Mouse (Mus musculus): ENCODE data around the gene Tfap2e. TPM values are rescaled to one million over a fixed set of nuclear protein-coding genes. Genes with fewer than 3 reads are reported as not detected.

The Tfap2e gene
- polyA plus RNA-seq, 1 experiment from 2014 or later, result 0.75 TPM

DNA sequence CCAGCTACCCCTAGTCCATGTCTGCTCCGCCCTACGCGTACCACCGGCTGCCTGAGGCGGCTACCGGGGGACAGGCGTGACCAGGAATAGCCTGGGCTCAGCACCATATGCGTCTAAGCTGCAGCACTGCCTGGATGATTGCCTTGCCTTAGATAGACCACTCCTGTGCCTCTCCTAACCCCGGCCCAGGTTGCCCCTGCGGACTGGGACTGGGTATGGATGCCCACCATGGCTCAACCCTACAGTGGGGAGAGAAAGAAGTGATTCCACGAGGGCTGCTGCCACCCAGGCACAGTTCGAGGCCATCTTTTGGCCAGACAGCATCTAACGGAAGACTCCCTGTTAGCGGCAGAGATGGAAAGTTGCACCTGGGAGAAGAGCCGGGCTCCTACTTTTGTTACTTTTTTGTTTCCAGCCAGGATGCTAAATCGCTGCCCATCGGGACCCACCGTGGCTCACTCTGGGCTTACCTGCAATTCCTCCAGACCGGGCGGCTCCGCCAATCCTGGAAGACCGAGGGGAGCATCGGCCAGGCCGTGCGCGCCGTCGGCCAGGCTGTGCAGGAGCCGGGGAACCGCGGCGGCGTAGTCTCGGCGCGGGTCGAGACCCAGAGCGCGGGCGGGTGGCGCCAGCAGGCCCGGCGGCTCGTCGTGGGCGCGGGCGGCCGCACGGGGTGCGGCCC lies 1.2 kb downstream of the Tfap2e start:
- no peak overlapping the region for H3K27ac ChIP-seq (ENCODE audit: low read length)
- ATAC-seq, result no peak
- peaks cover 10% of the 10 kb centered on the region for H3K4me1 ChIP-seq (replicated peaks; ENCODE audit: control insufficient read depth, insufficient read depth, low read length)
- 2% methylated on average over 50 of the region's 51 CpGs for WGBS
- no peak overlapping the region for H3K9ac ChIP-seq (replicated peaks; ENCODE audit: low read depth, low read length)
- H3K36me3 ChIP-seq (ENCODE audit: control insufficient read depth, insufficient read depth), result no peaks in the 10 kb centered on the region
- H3K27me3 ChIP-seq (replicated peaks; ENCODE audit: control insufficient read depth, insufficient read depth, low read length), result peaks cover 75% of the 10 kb centered on the region
- no peaks in the 10 kb centered on the region for H3K9me3 ChIP-seq (ENCODE audit: control insufficient read depth, low read length)
- 0 out of 2 replicates have a peak overlapping the region, but pooled peaks have one; percentile 6 for H3K4me2 ChIP-seq (ENCODE audit: low read length)
- H3K4me3 ChIP-seq (replicated peaks; ENCODE audit: low read length), result peak overlapping the region; percentile 23

DNA sequence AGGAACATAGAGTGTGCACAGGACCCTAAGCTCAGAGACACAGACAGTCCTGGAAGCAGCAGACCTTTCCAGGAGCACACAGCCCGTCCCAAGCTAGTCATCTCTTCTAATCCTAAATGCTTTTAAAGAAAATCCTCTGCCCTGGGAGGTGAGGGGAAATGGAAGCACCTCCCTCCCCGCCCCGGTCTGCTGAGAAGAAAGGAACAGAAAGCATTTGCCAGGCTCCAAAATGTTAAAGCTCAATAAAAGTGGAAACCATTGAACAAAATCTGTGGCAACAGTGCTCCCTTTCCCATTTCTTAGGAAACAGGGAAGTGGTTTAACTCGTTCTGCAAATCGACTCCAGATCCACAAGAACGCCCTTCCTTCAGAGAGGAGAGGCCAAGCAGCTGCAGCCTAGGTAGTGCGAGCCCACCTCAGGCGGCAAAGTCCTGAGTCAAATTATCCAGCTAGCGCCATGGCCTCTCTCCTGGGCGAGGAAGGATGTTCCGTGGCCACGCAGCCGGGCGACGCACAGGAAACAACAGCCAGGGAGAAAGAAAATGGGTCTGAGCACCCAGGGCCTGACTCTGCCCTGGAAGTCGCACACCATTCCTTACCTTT lies 1.9 kb downstream of the Tfap2e start:
- Histone ChIP-seq H3K27ac (ENCODE audit: low read length) (no peak overlapping the region), H3K9ac (replicated peaks; ENCODE audit: low read depth, low read length) (no peak overlapping the region), H3K36me3 (ENCODE audit: control insufficient read depth, insufficient read depth) (no peaks in the 10 kb centered on the region), H3K9me3 (ENCODE audit: control insufficient read depth, low read length) (no peaks in the 10 kb centered on the region), H3K4me2 (ENCODE audit: low read length) (no peak overlapping the region), H3K4me3 (replicated peaks; ENCODE audit: low read length) (no peak overlapping the region), H3K27me3 (replicated peaks; ENCODE audit: control insufficient read depth, insufficient read depth, low read length) (peaks cover 75% of the 10 kb centered on the region), H3K4me1 (replicated peaks; ENCODE audit: control insufficient read depth, insufficient read depth, low read length) (peaks cover 10% of the 10 kb centered on the region)
- WGBS, result 2% methylated on average over 16 of the region's 16 CpGs
- no peak for ATAC-seq

- no peak overlapping the region for H3K27ac ChIP-seq (ENCODE audit: low read length)
- peaks cover 66% of the 10 kb centered on the region for H3K27me3 ChIP-seq (replicated peaks; ENCODE audit: control insufficient read depth, insufficient read depth, low read length)
- H3K9ac ChIP-seq (replicated peaks; ENCODE audit: low read depth, low read length), result no peak overlapping the region
- WGBS, result 2% methylated on average over 26 of the region's 26 CpGs
- H3K36me3 ChIP-seq (ENCODE audit: control insufficient read depth, insufficient read depth), result no peaks in the 10 kb centered on the region
- no peak overlapping the region for H3K4me3 ChIP-seq (replicated peaks; ENCODE audit: low read length)
- ATAC-seq, result no peak
- H3K9me3 ChIP-seq (ENCODE audit: control insufficient read depth, low read length), result no peaks in the 10 kb centered on the region
- H3K4me1 ChIP-seq (replicated peaks; ENCODE audit: control insufficient read depth, insufficient read depth, low read length), result peaks cover 10% of the 10 kb centered on the region
- no peak overlapping the region for H3K4me2 ChIP-seq (ENCODE audit: low read length)
Measured at GRCm38 (mm10) chr4:126732531-126733380, 3.3 kb downstream of the Tfap2e start.

DNA sequence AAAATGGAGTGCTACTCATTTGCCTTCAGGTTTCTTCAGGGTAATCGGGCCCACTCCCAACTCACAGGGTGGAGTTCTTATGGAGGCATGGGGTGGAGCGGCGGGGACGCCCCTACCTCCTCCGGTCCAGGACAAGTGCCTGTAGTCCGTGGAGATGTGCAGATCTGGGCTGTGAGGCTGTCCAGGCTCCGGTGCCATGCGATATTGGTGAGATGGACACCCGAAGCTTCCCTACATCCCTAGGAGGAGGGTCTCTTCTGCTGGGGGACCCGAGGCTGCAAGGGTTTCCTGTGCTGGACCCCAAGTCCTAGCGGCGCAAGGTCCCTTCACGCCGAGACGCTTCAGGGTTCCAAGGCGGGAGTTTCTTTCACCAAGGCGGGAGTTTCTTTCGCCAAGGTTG lies 3.9 kb downstream of the Tfap2e start:
- H3K9me3 ChIP-seq (ENCODE audit: control insufficient read depth, low read length), result no peaks in the 10 kb centered on the region
- no peak overlapping the region for H3K9ac ChIP-seq (replicated peaks; ENCODE audit: low read depth, low read length)
- H3K4me3 ChIP-seq (replicated peaks; ENCODE audit: low read length), result no peak overlapping the region
- H3K27ac ChIP-seq (ENCODE audit: low read length), result no peak overlapping the region
- WGBS, result 1% methylated on average over 18 of the region's 18 CpGs
- no peaks in the 10 kb centered on the region for H3K36me3 ChIP-seq (ENCODE audit: control insufficient read depth, insufficient read depth)
- H3K4me1 ChIP-seq (replicated peaks; ENCODE audit: control insufficient read depth, insufficient read depth, low read length), result peaks cover 10% of the 10 kb centered on the region
- ATAC-seq, result no peak
- H3K4me2 ChIP-seq (ENCODE audit: low read length), result no peak overlapping the region
- peaks cover 61% of the 10 kb centered on the region for H3K27me3 ChIP-seq (replicated peaks; ENCODE audit: control insufficient read depth, insufficient read depth, low read length)

DNA sequence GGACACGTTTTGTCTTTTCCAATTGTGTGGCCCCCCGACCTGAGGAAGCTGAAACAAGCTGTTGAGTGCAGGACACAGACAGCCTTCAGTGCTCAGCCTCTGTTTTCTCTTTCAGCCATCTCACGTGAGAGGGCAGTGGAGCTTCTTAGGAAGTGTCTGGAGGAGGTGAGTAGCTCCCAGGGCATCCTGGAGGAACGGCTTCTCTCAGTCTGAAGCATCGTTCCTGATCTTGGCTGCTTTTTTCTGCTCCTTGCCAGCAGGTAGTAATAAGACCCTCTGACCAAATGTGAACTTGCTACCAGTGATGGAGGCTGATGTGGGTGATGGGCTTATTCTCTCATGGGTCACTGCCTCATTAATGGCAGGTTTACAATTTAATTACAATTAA lies 28.6 kb downstream of the Tfap2e start:
- Histone ChIP-seq H3K27me3 (replicated peaks; ENCODE audit: control insufficient read depth, insufficient read depth, low read length) (no peaks in the 10 kb centered on the region), H3K4me3 (replicated peaks; ENCODE audit: low read length) (no peak overlapping the region), H3K27ac (ENCODE audit: low read length) (no peak overlapping the region), H3K36me3 (ENCODE audit: control insufficient read depth, insufficient read depth) (peaks cover 32% of the 10 kb centered on the region), H3K9me3 (ENCODE audit: control insufficient read depth, low read length) (no peaks in the 10 kb centered on the region), H3K4me1 (replicated peaks; ENCODE audit: control insufficient read depth, insufficient read depth, low read length) (no peaks in the 10 kb centered on the region), H3K9ac (replicated peaks; ENCODE audit: low read depth, low read length) (no peak overlapping the region), H3K4me2 (ENCODE audit: low read length) (no peak overlapping the region)
- ATAC-seq, result no peak
- 84% methylated on average over 5 of the region's 5 CpGs for WGBS

- peaks cover 32% of the 10 kb centered on the region for H3K36me3 ChIP-seq (ENCODE audit: control insufficient read depth, insufficient read depth)
- WGBS, result 77% methylated on average over 12 of the region's 12 CpGs
- no peaks in the 10 kb centered on the region for H3K27me3 ChIP-seq (replicated peaks; ENCODE audit: control insufficient read depth, insufficient read depth, low read length)
- no peak overlapping the region for H3K4me3 ChIP-seq (replicated peaks; ENCODE audit: low read length)
- no peak overlapping the region for H3K27ac ChIP-seq (ENCODE audit: low read length)
- no peak for ATAC-seq
- H3K9ac ChIP-seq (replicated peaks; ENCODE audit: low read depth, low read length), result no peak overlapping the region
- H3K9me3 ChIP-seq (ENCODE audit: control insufficient read depth, low read length), result no peaks in the 10 kb centered on the region
- H3K4me1 ChIP-seq (replicated peaks; ENCODE audit: control insufficient read depth, insufficient read depth, low read length), result no peaks in the 10 kb centered on the region
- H3K4me2 ChIP-seq (ENCODE audit: low read length), result no peak overlapping the region
Measured at GRCm38 (mm10) chr4:126706630-126707438, 29.2 kb downstream of the Tfap2e start.

DNA sequence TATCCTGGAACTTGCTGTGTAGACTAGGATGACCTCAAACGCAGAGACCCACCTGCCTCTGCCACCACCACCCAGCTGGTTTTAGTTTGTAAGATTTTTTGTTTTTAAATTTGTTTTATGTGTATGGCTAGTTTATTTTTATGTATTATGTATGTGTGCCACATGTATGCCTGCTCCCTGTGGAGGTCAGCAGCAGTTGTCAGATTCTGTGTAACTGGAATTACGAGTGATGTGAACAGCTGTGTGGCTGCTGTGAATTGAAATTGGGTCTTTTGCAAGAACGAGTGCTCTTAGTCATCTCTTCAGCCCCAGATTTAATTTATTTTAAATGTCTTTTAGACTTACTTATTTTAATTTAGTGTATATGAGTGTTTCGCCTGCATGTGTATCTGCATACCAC lies 39.1 kb downstream of the Tfap2e start:
- no peaks in the 10 kb centered on the region for H3K27me3 ChIP-seq (replicated peaks; ENCODE audit: control insufficient read depth, insufficient read depth, low read length)
- H3K36me3 ChIP-seq (ENCODE audit: control insufficient read depth, insufficient read depth), result peaks cover 2% of the 10 kb centered on the region; the same call in 1 of the 2 replicates
- no peak overlapping the region for H3K4me2 ChIP-seq (ENCODE audit: low read length)
- 92% methylated on average over 4 of the region's 4 CpGs for WGBS
- ATAC-seq, result no peak
- no peak overlapping the region for H3K27ac ChIP-seq (ENCODE audit: low read length)
- H3K4me3 ChIP-seq (replicated peaks; ENCODE audit: low read length), result no peak overlapping the region
- H3K9ac ChIP-seq (replicated peaks; ENCODE audit: low read depth, low read length), result no peak overlapping the region
- peaks cover 4% of the 10 kb centered on the region; the same call in 1 of the 2 replicates for H3K4me1 ChIP-seq (replicated peaks; ENCODE audit: control insufficient read depth, insufficient read depth, low read length)
- no peaks in the 10 kb centered on the region for H3K9me3 ChIP-seq (ENCODE audit: control insufficient read depth, low read length)

DNA sequence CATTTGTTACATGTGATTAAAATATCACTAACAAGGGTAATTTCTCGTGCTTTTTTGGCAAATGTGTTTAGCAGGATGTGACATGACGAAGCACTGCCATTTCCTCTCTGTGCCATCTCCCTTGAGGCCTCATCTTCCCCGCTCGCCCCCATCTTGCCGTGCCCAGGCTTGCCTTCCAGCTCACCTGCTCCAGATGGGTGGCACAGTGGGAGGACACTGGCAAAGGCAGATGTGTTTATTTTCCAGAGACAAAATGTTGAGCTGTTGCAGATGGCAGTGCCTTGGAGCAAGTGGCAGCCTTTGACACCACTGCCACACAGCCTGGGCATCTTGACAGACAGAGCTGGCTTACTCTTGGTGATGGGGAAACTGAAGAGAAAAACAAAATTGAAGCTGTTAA lies 43.0 kb downstream of the Tfap2e start:
- H3K27me3 ChIP-seq (replicated peaks; ENCODE audit: control insufficient read depth, insufficient read depth, low read length), result no peaks in the 10 kb centered on the region
- no peak overlapping the region for H3K4me2 ChIP-seq (ENCODE audit: low read length)
- H3K27ac ChIP-seq (ENCODE audit: low read length), result no peak overlapping the region
- H3K4me3 ChIP-seq (replicated peaks; ENCODE audit: low read length), result no peak overlapping the region
- H3K9me3 ChIP-seq (ENCODE audit: control insufficient read depth, low read length), result no peaks in the 10 kb centered on the region
- 76% methylated on average over 5 of the region's 5 CpGs for WGBS
- peaks cover 6% of the 10 kb centered on the region; the same call in 1 of the 2 replicates for H3K36me3 ChIP-seq (ENCODE audit: control insufficient read depth, insufficient read depth)
- no peak for ATAC-seq
- peaks cover 4% of the 10 kb centered on the region; the same call in 1 of the 2 replicates for H3K4me1 ChIP-seq (replicated peaks; ENCODE audit: control insufficient read depth, insufficient read depth, low read length)
- H3K9ac ChIP-seq (replicated peaks; ENCODE audit: low read depth, low read length), result no peak overlapping the region

Data from forebrain, embryonic 16.5 days (tissue).